ENCODE assay signal across 24 mouse cellular contexts in genomic region chrX:73739151-73739550, GRCm38 (mm10). TPM values are rescaled to one million over a fixed set of nuclear protein-coding genes. Genes with fewer than 3 reads are reported as not detected.
A peak's percentile ranks its signal among the peaks of the same experiment; 100 is the strongest.
DNase-seq lines count a peak whose midpoint lies in the region; TF ChIP-seq lines count a peak whose summit lies in the region.
"Had no signal": no experiment of that assay in that cellular context is flagged by ENCODE, and none has a peak within 500 bp of the region (broad histone marks: within the 10 kb centered on the region; RNA-seq: fewer than 3 reads in every experiment).

No protein-coding gene starts in this region.

- no peaks in the 10 kb centered on the region for H3K27me3 ChIP-seq in ES-Bruce4 (ENCODE audit: control insufficient read depth, insufficient read depth, low read length, poor library complexity, severe bottlenecking)
- H3K27me3 ChIP-seq in cerebellum, adult 2 months (ENCODE audit: control insufficient read depth, insufficient read depth, low read length), result no peaks in the 10 kb centered on the region
- H3K27me3 ChIP-seq: CH12.LX; embryonic facial prominence, embryonic 15.5 days; forebrain, embryonic 12.5 days had no signal

- TF ChIP-seq CTCF in ES-Bruce4 (IDR thresholded peaks at IDR 0.05; ENCODE audit: low read depth, low read length), result no peak
- TF ChIP-seq CTCF in cerebellum, adult 2 months (IDR thresholded peaks at IDR 0.05; ENCODE audit: borderline replicate concordance, insufficient read depth, low read depth, low read length), result no peak

- no peak for TF ChIP-seq POLR2A in ES-Bruce4 (IDR thresholded peaks at IDR 0.05; ENCODE audit: insufficient read depth, low read length)
- TF ChIP-seq POLR2A in cerebellum, adult 2 months (IDR thresholded peaks at IDR 0.05; ENCODE audit: borderline replicate concordance, insufficient read depth, low read length), result no peak

- 65% methylated on average over 5 of the region's 5 CpGs for WGBS in cerebellum, adult 2 months

- H3K9ac ChIP-seq in ES-Bruce4 (ENCODE audit: low read depth, poor library complexity, severe bottlenecking), result 0 out of 2 replicates have a peak overlapping the region, but pooled peaks have one; percentile 40
- peak overlapping the region; percentile 54; the same call in 1 of the 2 replicates for H3K9ac ChIP-seq in ES-E14 (ENCODE audit: insufficient read depth, low read depth, low read length, poor library complexity, severe bottlenecking)
- H3K9ac ChIP-seq: embryonic facial prominence, embryonic 13.5 days; embryonic facial prominence, embryonic 15.5 days; forebrain, embryonic 12.5 days had no signal

- DNase-seq in ES-E14 (ENCODE audit: low read depth, low spot score) (no peak), ZHBTc4 (ENCODE audit: low read depth, low spot score) (peak; percentile 88)
- no peak for DNase-seq in thymus, postnatal 25 days
- DNase-seq in cerebellum, adult 2 months, result no peak
- DNase-seq: adrenal gland, adult 8-10 months; adrenal gland, postnatal 14 days; adrenal gland, postnatal 36 days; B cell, adult 2 months; cerebellum, adult 11-12 months; cerebellum, adult 8-10 months; cerebellum, adult 9-11 months; cerebellum, postnatal 14 days; cerebellum, postnatal 36 days; embryo, embryonic 11 days had no signal

- in situ Hi-C loops in ES-E14 (cut with MboI; ENCODE audit: low sequenced_read_pairs in 2 of 2, unreplicated experiment in 2 of 2), result no loop called here

- no peak for TF ChIP-seq EP300 in ES-Bruce4 (IDR thresholded peaks at IDR 0.05; ENCODE audit: insufficient read depth, low read depth, low read length)

- H3K4me1 ChIP-seq in ES-Bruce4 (ENCODE audit: control insufficient read depth, insufficient read depth, low read length) (peaks cover 5% of the 10 kb centered on the region), ES-E14 (ENCODE audit: control insufficient read depth in 2 of 2, insufficient read depth in 2 of 2, low read length in 2 of 2, poor library complexity in 1 of 2) (peaks cover 5 to 13% of the 10 kb centered on the region in 2 experiments; a peak in 3 of 4 replicates)
- no peaks in the 10 kb centered on the region for H3K4me1 ChIP-seq in cerebellum, adult 2 months (ENCODE audit: control insufficient read depth, insufficient read depth, low read length)
- H3K4me1 ChIP-seq: embryonic facial prominence, embryonic 13.5 days; embryonic facial prominence, embryonic 15.5 days; forebrain, embryonic 10.5 days; forebrain, embryonic 12.5 days had no signal

- no peaks in the 10 kb centered on the region for H3K36me3 ChIP-seq in ES-Bruce4 (ENCODE audit: control insufficient read depth, insufficient read depth, low read length, poor library complexity, severe bottlenecking)
- H3K36me3 ChIP-seq in ES-E14 (ENCODE audit: control insufficient read depth, insufficient read depth, low read length, poor library complexity, severe bottlenecking), result no peaks in the 10 kb centered on the region
- H3K36me3 ChIP-seq: embryonic facial prominence, embryonic 15.5 days; forebrain, embryonic 10.5 days; forebrain, embryonic 12.5 days had no signal

- H3K9me3 ChIP-seq in ES-Bruce4 (replicated peaks; ENCODE audit: control insufficient read depth, insufficient read depth, low read length, poor library complexity, severe bottlenecking), result no peaks in the 10 kb centered on the region
- H3K9me3 ChIP-seq in ES-E14 (ENCODE audit: control insufficient read depth, insufficient read depth, low read depth, low read length), result no peaks in the 10 kb centered on the region
- H3K9me3 ChIP-seq: embryonic facial prominence, embryonic 13.5 days; embryonic facial prominence, embryonic 15.5 days; forebrain, embryonic 10.5 days; forebrain, embryonic 12.5 days had no signal

- H3K27ac ChIP-seq in ES-Bruce4 (ENCODE audit: insufficient read depth, low read length) (peak overlapping the region; percentile 98), ES-E14 (ENCODE audit: insufficient read depth, low read depth, low read length, poor library complexity, severe bottlenecking) (peak overlapping the region; percentile 94)
- H3K27ac ChIP-seq in cerebellum, adult 2 months (ENCODE audit: insufficient read depth, low read length), result no peak overlapping the region
- H3K27ac ChIP-seq: embryonic facial prominence, embryonic 13.5 days; embryonic facial prominence, embryonic 15.5 days; forebrain, embryonic 10.5 days; forebrain, embryonic 12.5 days had no signal

- H3K4me3 ChIP-seq in ES-Bruce4 (ENCODE audit: low read depth, low read length) (no peak overlapping the region), ES-E14 (ENCODE audit: insufficient read depth in 1 of 2, low read depth in 1 of 2, low read length in 2 of 2, poor library complexity in 1 of 2, severe bottlenecking in 1 of 2) (no peak overlapping the region)
- H3K4me3 ChIP-seq in cerebellum, adult 2 months (replicated peaks; ENCODE audit: insufficient read depth, low read depth, low read length), result no peak overlapping the region
- H3K4me3 ChIP-seq: embryonic facial prominence, embryonic 13.5 days; embryonic facial prominence, embryonic 15.5 days; erythroblast, embryonic 14.5 days; forebrain, embryonic 10.5 days; forebrain, embryonic 12.5 days had no signal

TF ChIP-seq in ES-E14, 5 proteins besides CTCF, POLR2A, EP300 and RAD21:
- no peak for TF ChIP-seq ZNF384 (IDR thresholded peaks at IDR 0.05; ENCODE audit: low read depth, low read length)
- 0 out of 2 replicates have a peak, but pooled peaks have one; percentile 8 for TF ChIP-seq CHD2 (IDR thresholded peaks at IDR 0.05; ENCODE audit: low read depth, low read length)

RNA-seq across cellular contexts. Expression of gene Plxnb3, which starts 17.7 kb away (rescaled TPM):
- polyA plus RNA-seq in ES-Bruce4 (2011; ENCODE audit: insufficient read depth, insufficient read length, low read depth, missing spikeins), result not detected in 2 replicates
- 0.27 and 0.32 TPM in 2 replicates for total RNA-seq in ES-E14 (2012; rRNA removed)
- polyA plus RNA-seq in cerebellum, adult 2 months (2012; rRNA removed), result 27.7 and 32.5 TPM in 2 replicates
- total RNA-seq: common myeloid progenitor, adult 5-6 weeks; MEL had no signal
- polyA plus RNA-seq: CD4-positive, CD25-positive, alpha-beta regulatory T cell, adult 4 months; erythroblast, embryonic 14.5 days; forebrain, embryonic 10.5 days had no signal

RNA-seq across cellular contexts. Expression of gene Abcd1, which starts 22.8 kb away (rescaled TPM):
- 8.0 and 10.3 TPM in 2 replicates for polyA plus RNA-seq in ES-Bruce4 (2011; ENCODE audit: insufficient read depth, insufficient read length, low read depth, missing spikeins)
- 4.2 and 5.0 TPM in 2 replicates for total RNA-seq in ES-E14 (2012; rRNA removed)
- polyA plus RNA-seq in cerebellum, adult 2 months (2012; rRNA removed), result 14.7 and 15.1 TPM in 2 replicates

RNA-seq across cellular contexts. Expression of gene Bcap31, which starts 23.2 kb away (rescaled TPM):
- polyA plus RNA-seq in ES-Bruce4 (2011; ENCODE audit: insufficient read depth, insufficient read length, low read depth, missing spikeins), result 120 and 123 TPM in 2 replicates
- total RNA-seq in ES-E14 (2012; rRNA removed), result 246 and 314 TPM in 2 replicates
- 115 and 127 TPM in 2 replicates for polyA plus RNA-seq in cerebellum, adult 2 months (2012; rRNA removed)

RNA-seq across cellular contexts. Expression of gene Srpk3, which starts 35.1 kb away (rescaled TPM):
- not detected in 2 replicates for polyA plus RNA-seq in ES-Bruce4 (2011; ENCODE audit: insufficient read depth, insufficient read length, low read depth, missing spikeins)
- 1.2 and 1.5 TPM in 2 replicates for total RNA-seq in ES-E14 (2012; rRNA removed)
- polyA plus RNA-seq in cerebellum, adult 2 months (2012; rRNA removed), result 14.2 and 17.3 TPM in 2 replicates
- total RNA-seq: common myeloid progenitor, adult 5-6 weeks had no signal
- polyA plus RNA-seq: erythroblast, embryonic 14.5 days had no signal

RNA-seq across cellular contexts. Expression of gene Idh3g, which starts 47.5 kb away (rescaled TPM):
- 147 and 151 TPM in 2 replicates for polyA plus RNA-seq in ES-Bruce4 (2011; ENCODE audit: insufficient read depth, insufficient read length, low read depth, missing spikeins)
- 169 and 194 TPM in 2 replicates for total RNA-seq in ES-E14 (2012; rRNA removed)
- 811 and 886 TPM in 2 replicates for polyA plus RNA-seq in cerebellum, adult 2 months (2012; rRNA removed)

Comparison
In these comparisons a context has a peak if more than half of its experiments do, and no peak if none do; other contexts are left out.
1. RNA of gene Plxnb3, which starts 17.7 kb away (polyA plus RNA-seq): 27.7 to 32.5 TPM in cerebellum, adult 2 months; not detected in ES-Bruce4; every median in the first group is over 10 times any median in the second.